Mouse (Mus musculus) adrenal gland (tissue): ENCODE data around the gene Osbpl6.
"Not testable (repeated sequence)": the region's sequence is repeated elsewhere in the genome, so short reads cannot be mapped to it uniquely, and the experiment has no call there.

Source experiments
- intact Hi-C: fragments of 180-260 bp; cut with DNase I; formaldehyde crosslinking; loops from one replicate; pipeline ENCODE4 v1.15.1; 2025

Osbpl6 gene

GRCm38 (mm10) chr2:76549316-76549715 is 143.0 kb downstream of the Osbpl6 start:
- intact Hi-C loops, result loop anchor here (10.0 kb wide), 1 partner anchor 145 kb away; the partner anchor contains the start of gene Osbpl6

GRCm38 (mm10) chr2:76555852-76556558 is 149.7 kb downstream of the Osbpl6 start:
- intact Hi-C loops, result no loop called here

GRCm38 (mm10) chr2:76560146-76560545 is 153.8 kb downstream of the Osbpl6 start:
- intact Hi-C loops, result no loop called here

DNA sequence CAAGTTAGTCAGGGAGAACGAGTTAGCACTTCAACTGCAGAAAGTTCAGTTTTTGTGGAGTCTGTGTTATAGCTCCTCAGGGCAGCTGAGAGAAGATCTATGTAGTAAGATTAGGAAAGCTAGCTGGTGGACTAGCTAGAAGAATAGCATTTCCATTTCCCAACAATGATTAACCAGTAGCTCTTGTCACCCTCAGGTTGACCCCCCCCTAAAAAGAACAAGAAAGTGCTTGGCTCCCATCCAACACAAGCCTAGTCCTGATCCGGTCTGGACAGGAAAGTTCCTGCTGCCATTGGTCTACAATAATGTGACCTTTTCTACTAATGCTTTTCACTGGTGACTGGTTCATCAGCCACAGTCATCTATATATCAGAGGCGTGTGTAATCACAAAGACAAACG is 157.6 kb downstream of the Osbpl6 start:
- intact Hi-C loops, result no loop called here

DNA sequence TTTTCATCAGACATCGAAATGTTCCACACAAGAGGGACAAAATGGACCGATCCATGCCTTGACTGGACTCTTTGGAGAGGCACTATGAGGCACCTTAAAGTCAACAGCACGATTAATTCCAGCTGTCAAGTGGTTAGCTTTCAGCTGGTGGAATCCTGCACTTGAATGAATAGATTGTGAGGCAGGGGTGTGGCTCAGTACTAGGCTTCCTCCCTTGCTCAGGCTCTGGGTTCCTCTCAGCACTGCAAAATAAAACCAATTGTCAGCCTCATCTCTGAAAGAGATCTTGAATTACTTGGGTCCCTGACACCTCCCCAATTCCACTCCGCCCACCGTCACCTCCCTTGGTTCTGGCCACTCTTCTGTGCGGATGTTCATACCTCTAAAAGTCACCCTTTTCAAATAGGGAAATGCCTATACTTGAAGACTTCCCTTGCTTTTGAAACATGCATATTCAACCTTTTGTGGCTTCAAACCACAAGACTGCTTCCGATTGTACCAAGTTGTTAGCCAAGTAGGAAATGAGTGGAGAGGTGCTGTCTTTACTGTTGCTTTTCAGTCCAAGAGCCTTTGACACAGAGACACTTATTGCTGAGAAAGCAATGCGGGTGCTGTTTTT is 160.7 kb downstream of the Osbpl6 start:
- intact Hi-C loops, result no loop called here

- intact Hi-C loops, result no loop called here
These were observed 165.2 kb downstream of the Osbpl6 start for GRCm38 (mm10) chr2:76571543-76571942.

- intact Hi-C loops, result no loop called here
These were observed 172.6 kb downstream of the Osbpl6 start for GRCm38 (mm10) chr2:76578911-76579310.

GRCm38 (mm10) chr2:76585090-76585489 is 178.8 kb downstream of the Osbpl6 start:
- intact Hi-C loops, result no loop called here

GRCm38 (mm10) chr2:76586906-76587305 is 180.6 kb downstream of the Osbpl6 start:
- intact Hi-C loops, result no loop called here

DNA sequence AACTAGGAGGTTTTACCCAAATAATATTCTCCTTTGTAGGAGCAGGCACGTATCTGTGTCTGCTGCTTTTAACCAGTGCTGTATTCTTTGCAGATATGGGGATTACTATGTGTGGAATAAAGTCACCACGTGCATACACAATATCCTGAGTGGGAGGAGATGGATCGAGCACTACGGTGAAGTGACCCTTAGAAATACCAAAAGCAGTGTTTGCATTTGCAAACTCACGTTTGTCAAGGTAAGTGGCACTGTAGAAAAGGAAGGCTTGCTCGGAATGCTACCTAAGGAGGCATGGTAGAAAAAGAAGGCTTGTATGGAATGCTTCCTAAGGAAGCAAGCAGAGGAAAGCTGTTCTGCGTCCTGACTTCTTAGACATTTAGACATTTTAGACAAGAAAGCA is 183.9 kb downstream of the Osbpl6 start:
- intact Hi-C loops, result no loop called here

DNA sequence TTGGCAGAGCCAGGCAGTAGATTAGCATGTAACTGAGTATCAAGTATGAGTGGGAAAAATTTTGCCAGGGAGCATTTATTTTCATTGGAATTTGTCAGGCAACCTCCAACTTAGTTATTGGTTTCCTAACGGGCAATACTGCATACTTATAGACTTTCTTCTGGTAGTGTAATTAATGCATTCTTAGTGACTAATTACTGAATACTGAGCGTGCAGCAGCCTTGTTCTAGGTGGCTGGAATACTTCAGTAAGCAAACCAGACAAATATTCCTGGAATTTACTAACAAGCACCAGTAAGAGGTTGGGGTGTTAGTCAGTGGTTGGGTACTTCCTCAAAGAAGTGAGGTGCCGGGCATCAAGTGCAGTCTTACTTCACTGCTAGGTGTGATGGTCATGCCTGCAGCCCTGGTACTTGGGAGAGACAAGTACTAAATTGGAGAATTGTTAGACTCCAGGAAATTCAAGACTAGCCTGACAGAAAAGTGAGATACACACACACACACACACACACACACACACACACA is 186.2 kb downstream of the Osbpl6 start:
- intact Hi-C loops, result no loop called here

DNA sequence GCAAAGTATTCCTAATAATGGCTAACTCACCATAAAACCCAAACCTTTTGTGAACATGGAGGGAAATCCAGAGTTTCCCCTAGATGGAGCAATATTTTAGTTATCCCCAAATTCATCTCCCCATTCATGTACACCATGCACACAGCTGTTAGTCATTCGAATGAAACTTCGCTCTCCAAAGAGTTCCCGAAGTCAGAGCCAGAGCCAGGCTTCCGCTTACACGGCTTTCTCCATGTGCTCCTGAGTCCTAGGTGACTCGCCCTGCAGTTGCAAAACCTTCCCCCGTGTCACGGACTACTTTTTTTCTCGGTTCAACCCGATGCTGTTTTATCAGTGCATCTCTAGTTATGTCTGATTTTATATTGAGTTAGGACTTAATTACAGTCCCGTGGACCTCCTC is 191.2 kb downstream of the Osbpl6 start:
- intact Hi-C loops, result no loop called here

DNA sequence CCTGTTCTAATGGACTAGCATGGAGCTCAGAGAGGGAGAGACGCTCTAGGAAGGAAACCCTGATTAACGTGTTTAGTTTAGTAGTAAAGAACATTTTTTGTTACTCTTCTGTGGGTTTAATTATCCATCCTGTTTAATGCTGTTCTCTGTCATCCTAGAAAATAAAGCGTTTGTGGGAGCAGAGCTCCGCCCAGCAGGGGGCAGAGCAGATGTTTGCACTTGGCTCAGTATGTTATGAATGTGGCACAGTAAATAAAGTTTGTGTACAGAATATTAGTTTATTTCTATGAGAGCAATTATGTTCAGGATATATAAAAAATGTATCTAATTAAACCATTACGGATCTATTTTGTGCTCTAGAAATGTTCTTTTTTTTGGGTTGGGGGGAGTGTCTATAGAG is 192.9 kb downstream of the Osbpl6 start:
- intact Hi-C loops, result no loop called here

DNA sequence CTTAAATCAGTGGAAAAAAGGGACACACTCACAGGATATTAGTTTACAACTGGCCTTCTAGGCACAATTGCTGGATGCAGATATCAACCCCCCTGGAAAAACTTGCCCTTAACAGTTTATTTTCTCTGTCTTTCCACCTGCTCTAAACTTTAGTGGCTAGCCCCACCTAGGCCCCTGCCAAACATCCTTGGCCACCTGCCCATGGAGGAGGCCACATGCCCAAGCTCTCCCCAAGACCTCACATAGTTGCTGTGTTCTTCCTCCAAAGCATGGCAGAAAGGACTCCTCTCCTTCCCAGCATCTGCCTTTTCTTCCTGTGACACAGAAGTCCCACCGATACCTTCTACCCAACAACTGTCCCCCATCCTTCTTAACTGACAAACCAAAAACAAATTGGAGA is 195.9 kb downstream of the Osbpl6 start:
- intact Hi-C loops, result no loop called here

GRCm38 (mm10) chr2:76606704-76607103 is 200.4 kb downstream of the Osbpl6 start:
- intact Hi-C loops, result no loop called here

DNA sequence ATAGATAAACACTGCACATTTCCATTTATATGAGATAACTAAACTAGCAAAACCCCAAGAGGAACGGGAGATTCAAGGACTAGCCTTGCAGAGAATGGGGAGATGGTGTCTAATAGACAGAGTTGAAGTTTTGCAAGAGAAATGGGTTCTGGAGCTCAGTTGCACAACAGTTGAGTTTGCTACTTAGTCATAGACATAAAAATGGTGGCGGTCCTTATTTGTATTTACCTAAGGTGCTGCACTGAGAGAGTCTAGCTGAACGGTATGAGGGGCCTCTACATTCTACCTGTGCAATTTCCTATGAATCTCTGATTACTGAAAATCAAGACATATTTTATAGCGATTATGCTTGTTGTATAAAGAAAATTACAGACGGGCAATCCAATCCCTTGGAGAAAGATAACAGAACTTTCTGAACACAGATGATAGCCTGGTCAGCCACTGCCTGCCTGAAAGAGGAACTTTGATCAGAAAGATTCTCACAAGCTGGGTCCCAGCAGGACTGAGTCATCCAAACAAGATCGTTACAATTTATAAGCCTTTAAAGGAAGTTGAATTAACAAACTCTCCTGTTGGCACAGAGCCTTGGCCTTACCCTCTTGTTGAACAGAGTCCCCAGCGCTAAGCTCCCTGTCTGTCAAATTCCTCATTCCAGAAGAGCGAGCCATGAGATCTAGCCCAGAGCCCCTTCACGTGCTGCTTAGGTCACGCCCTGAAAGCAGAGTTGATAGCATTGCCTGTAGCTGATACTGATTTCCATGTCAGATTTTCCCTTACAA is 204.2 kb downstream of the Osbpl6 start:
- intact Hi-C loops, result no loop called here

GRCm38 (mm10) chr2:76611996-76612395 is 205.7 kb downstream of the Osbpl6 start:
- intact Hi-C loops, result no loop called here

DNA sequence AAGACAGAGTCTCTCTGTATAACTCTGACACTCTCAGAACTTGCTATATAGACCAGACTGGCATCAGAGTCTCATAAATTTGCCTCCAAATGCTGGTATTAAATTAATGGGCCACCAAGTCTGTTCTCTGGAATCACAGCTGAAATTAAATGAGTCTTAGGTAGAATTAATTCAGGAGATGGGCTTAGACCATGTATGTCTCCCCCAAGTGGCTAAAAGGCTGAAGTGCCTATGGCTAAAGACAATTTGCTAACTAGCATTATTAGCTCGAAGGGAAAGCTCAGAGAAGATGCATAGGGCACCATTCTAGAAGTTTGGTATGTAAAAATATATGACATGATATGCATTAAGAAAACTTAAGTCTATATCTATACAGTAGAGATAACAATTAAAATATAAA is 211.8 kb downstream of the Osbpl6 start:
- intact Hi-C loops, result no loop called here

- intact Hi-C loops, result loop anchor here (1.0 kb wide), 1 partner anchor 254 kb away; no protein-coding TSS in a partner anchor
These were observed 213.9 kb downstream of the Osbpl6 start for GRCm38 (mm10) chr2:76620188-76620587.

DNA sequence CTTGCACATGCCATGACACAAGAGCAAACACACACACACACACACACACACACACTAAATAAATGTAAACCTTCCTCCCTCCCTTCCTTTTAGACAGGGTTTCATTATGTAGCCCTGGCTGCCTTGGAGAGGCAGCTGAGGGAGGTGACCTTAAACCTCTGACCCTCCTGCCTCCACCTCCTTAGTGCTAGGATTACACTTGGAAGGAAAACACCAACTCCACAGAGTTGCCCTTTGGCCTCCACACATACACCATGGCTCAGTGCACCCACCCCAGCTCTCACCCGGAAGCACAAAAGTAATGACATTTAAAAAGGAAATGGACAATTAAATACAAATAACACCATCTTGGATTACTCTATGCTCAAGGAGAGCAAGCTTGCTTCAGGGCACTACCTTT is 215.4 kb downstream of the Osbpl6 start:
- intact Hi-C loops, result no loop called here

DNA sequence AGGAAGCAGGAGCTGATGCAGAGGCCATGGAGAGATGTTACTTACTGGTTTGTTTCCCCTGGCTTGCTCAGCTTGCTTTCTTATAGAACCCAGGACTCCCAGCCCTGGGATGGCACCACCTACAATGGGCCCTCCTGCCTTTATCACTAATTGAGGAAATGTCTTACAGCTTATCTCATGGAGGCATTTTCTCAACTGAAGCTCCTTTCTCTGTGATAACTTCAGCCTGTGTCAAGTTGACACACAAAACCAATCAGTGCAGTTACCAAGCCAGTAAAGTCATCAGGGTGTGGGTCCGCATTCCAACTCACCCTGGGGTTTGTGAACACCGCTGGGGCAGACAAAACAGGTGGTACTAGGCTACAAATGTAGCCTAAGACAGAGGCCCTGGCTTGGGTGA is 216.0 kb downstream of the Osbpl6 start:
- intact Hi-C loops, result not testable (repeated sequence)

- intact Hi-C loops, result no loop called here
These were observed 224.0 kb downstream of the Osbpl6 start for GRCm38 (mm10) chr2:76630293-76630692.
